Mouse (Mus musculus): ENCODE results near the gene Pgr. TPM values are rescaled to one million over a fixed set of nuclear protein-coding genes. Genes with fewer than 3 reads are reported as not detected.

Gene Pgr
- 10 to 100 TPM; 21.3 to 21.4 TPM for total RNA-seq (2021)
- long read RNA-seq, experiment 1, full-length matches to known transcripts, result 6 of 10 reads
- long read RNA-seq, experiment 1, partial matches to known transcripts, result 0 of 10 reads
- long read RNA-seq, experiment 1, other reads (novel, unspliced or antisense), result 4 of 10 reads
- long read RNA-seq, experiment 2, full-length matches to known transcripts, result 1 of 3 reads
- long read RNA-seq, experiment 2, partial matches to known transcripts, result 0 of 3 reads
- long read RNA-seq, experiment 2, other reads (novel, unspliced or antisense), result 2 of 3 reads

DNA sequence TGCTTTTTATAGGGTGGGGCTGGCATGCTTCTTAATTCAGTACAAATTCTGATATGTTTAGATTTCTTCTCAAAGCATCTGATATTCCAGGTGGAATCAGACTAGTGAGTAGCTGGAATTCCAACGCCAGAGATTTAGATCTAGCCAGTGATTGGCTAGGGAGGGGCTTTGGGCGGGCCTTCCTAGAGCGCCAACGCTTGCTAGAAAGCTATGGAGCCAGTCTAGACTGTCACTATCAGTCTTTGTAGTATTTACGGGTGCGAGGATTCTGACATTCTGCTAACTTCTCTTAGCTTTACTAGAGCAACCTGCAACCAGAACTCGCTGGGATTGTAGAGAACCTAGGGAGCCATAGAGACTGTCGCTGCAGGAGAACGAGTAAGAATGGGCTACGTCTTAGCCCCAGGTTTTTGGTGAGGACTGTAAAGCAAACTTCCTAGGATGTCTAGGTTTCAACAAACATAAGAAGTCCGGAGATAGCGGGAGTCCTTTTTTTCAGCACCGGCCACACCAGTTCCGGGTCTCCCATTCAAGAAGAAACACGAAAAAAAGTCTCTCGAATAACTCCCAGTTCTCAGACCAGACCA, at the start of gene Pgr:
Gene Pgr (plus strand): TSS at position 218 of the 587 bp plus-strand sequence.
- peak; percentile 25 to 50 for DNase-seq (ENCODE audit: low spot score in 2 of 2)

DNA sequence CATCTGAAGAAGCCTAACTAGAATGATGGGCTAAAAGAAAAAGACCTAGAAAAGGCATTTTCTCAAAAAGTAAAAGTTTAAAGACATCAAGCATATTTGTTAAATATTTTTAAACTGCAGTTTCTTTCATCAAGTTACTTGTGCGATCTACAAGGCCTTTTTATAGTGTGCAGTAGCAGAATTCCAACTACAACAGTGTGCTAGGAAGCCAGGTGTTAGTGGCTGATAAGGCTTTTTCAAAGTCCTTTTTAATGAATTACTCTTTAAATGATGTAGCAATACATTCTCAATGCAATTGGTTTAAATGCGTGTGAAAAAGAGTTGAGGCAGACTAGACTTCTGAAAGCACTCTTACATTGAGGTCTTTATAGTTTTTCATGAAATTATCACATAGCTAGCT, 42.2 kb upstream of the Pgr start:
- DNase-seq (ENCODE audit: low spot score in 2 of 2), result no peak

DNA sequence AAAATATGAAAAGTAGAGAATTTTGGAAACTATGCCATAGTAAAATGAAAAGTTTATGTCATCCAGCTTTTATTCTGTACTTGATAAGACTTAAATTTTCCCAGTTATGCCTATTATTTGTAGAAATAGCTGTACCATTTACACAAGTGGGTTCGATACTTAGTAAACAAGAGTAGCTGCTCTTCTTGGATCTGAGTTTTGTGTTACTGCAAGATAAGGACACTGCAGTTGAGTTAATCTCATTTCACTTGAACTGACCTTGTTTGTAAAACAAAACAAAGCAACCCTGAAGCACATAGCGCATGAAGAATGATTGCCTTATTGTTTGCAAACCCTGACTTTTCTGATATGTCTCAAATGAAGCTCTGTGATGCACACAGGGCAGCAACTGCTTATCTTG, 31.1 kb upstream of the Pgr start:
- DNase-seq (ENCODE audit: low spot score in 2 of 2), result no peak

DNA sequence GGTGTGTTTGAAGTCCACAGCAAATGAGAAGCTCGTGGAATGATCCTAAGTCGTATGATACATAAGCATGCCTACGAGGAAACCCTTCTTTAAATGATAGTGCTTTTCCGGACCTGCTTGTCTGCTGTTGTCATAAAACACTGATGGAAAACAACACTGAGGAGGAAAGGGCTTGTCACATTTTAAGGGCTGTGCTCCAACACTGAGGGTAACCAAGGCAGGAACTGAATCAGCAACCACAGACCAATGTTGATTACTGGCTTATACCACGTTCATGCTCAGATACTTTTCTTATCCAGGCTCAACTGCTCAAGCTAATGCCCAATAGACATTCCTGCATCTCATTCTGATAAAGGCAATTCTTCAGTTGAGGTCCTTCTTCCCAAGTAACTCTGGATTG, 4.4 kb upstream of the Pgr start:
- no peak for DNase-seq (ENCODE audit: low spot score in 2 of 2)

DNA sequence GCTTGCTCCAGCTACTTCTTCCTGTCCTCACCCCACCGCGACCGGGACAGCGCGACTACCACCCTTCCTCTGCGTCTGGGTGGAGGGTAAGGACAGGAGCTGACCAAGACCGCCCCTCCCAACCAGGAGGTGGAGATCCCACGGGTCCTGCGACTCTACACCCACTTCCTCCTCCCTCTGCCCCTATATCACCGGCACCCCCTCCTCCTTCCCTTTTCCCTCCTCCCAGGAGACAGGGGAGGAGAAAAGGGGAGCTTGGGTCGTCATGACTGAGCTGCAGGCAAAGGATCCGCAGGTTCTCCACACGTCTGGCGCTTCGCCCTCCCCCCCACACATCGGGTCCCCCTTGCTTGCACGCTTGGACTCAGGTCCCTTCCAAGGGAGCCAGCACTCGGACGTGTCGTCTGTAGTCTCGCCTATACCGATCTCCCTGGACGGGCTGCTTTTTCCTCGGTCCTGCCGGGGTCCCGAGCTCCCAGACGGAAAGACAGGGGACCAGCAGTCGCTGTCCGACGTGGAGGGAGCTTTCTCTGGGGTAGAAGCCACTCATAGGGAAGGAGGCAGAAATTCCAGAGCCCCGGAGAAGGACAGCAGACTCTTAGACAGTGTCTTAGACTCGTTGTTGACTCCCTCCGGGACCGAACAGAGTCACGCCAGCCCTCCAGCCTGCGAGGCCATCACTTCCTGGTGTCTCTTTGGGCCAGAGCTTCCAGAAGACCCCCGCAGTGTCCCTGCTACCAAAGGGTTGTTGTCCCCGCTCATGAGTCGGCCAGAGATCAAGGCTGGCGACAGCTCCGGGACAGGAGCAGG, 775 bp downstream of the Pgr start:
- peak; percentile 9 to 20 for DNase-seq (ENCODE audit: low spot score in 2 of 2)

DNA sequence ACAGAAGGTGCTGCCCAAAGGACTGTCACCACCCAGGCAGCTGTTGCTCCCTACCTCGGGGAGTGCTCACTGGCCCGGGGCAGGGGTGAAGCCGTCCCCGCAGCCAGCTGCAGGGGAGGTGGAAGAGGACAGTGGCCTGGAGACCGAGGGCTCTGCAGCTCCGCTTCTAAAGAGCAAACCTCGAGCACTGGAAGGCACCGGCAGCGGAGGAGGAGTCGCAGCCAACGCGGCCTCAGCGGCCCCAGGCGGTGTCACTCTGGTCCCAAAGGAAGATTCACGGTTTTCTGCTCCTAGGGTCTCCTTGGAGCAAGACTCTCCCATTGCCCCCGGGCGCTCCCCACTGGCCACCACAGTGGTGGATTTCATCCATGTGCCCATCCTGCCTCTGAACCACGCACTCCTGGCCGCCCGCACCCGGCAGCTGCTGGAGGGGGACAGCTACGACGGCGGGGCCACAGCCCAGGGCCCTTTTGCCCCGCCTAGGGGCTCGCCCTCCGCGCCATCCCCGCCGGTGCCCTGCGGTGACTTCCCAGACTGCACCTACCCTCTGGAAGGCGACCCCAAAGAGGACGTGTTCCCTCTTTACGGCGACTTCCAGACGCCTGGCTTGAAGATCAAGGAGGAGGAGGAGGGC, 1.5 kb downstream of the Pgr start:
- peak; percentile 35 to 56 for DNase-seq (ENCODE audit: low spot score in 2 of 2)

DNA sequence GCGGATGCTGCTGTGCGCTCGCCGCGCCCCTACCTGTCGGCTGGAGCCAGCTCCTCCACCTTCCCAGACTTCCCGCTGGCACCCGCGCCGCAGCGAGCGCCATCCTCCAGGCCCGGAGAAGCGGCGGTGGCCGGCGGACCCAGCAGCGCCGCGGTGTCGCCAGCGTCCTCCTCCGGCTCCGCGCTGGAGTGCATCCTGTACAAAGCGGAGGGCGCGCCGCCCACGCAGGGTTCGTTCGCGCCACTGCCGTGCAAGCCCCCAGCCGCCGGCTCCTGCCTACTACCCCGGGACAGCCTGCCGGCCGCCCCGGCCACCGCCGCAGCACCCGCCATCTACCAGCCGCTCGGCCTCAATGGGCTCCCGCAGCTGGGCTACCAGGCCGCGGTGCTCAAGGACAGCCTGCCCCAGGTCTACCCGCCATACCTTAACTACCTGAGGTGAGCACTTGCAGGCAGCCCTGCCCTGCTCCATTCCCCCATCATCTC, 2.1 kb downstream of the Pgr start:
- DNase-seq (ENCODE audit: low spot score in 2 of 2), result peak; percentile 61 to 76

DNA sequence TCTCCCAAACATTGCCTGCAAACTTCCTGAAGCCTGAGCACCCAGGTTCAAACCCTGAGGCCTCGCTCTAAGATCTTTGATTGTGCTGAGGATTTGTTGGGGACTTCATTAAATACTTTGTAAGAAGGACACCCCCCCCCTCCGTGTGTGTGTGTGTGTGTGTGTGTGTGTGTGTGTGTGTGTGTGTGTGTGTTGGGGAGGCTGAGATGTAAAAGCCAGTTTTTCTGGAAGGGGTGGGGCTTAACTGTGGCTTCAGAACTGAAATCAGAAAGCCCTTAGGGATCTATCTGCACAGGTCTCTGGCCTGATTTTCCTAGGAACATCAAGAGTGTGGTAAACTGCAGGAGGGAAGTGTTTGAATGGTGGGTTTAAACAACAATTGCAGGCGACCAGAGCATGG, 2.6 kb downstream of the Pgr start:
- DNase-seq (ENCODE audit: low spot score in 2 of 2), result peak in 1 of 2 experiments; percentile 5

DNA sequence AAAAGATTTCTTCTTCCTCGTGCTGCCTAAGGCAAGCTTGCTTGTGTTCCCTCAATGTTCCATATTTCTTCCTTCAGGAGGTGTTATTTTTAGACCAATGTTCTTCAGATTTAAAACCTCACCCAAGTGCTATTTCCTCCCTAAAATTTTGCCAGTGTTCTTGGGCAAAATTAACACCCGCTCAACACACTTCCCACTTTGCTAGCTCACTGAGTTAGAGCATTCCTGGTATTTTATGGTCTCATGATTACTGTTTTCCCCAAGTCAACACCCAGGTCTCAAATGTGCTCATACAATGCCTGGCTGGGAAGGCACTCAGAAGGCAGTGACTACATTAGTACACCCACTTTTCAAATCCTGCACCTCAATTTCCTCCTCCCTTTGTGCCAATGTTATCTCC, 27.9 kb downstream of the Pgr start:
- DNase-seq (ENCODE audit: low spot score in 2 of 2), result peak; percentile 10 to 39

DNA sequence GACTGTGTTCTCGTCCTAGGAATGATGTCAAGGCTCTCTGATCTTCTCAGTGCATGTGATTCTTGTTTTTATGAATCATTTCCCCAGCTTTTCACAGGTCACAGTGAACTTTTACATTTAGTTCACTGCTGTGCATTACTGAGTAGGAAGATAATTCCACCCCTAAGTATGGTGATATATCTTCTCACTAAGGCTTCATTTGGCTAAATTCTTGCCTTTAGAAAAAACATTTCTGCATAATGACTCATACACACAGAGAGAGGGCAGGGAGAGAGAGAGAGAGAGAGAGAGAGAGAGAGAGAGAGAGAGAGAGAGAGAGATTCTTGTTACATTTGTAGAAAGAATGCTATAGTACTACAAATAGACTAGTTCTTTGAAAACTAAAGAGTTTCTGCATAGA, 38.1 kb downstream of the Pgr start:
- no peak for DNase-seq (ENCODE audit: low spot score in 2 of 2)

DNA sequence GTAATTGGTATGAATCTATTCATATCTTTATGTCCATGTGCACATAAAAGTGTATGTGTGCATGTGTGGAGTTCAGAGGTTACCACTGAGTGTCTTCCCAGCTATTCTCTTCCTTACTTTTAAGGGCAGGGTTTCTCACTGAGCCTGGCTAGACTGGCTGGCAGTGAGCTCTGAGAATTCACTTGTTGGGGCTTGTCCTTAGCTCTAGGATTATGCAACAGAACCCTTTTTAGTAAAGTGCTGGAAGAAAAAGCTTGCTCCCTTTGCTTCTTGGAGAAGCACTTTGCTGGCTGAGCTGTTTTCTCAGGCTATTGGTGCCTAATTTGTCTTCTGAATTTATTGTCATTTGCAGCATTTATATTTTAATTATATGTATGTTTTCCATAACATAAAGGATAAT, 53.7 kb downstream of the Pgr start:
- DNase-seq (ENCODE audit: low spot score in 2 of 2), result no peak

DNA sequence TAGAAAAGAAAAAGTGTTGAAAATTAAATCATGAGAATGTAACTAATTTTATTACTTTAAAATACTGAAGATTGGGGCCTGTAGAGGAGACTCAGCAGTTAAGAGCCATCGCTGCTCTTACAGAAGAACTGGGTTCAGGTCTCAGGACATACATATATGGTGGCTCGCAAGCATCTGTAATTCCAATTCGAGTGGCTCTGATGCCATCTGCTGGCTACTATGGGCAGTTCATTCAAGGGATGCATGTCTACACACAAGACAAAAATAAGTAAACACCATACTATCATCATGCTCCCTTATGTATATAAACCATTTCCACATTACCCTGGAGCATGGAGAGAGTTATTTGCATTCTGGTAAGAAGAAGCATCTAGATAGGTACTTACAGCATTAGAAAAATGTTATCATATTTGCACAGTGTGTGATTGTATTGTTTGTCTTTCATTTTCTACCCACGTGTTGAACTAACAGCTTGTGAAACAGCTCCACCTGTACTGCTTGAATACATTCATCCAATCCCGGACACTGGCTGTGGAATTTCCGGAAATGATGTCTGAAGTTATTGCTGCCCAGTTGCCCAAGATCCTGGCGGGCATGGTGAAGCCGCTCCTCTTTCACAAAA, 65.0 kb downstream of the Pgr start:
- peak; percentile 36 to 60 for DNase-seq (ENCODE audit: low spot score in 2 of 2)

DNA sequence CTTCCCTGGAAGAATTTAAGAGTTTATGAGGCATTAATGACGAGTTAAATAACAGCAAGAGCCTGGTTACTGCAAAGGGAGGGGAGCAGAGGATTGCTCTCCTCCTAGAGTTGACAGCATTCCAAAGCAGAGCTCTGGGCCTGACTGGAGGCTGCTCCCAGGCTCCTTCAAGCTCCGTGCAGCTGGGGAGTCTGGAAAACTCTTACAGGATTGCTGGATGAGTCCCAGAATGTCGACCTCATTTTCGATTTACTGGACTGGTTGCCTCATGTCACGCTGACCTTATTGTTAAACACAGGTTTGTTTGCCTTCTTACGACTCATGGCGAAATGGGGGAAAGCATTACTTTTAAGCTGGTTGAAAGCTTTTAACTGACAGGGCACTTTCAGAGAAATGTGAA, 70.6 kb downstream of the Pgr start:
- no peak for DNase-seq (ENCODE audit: low spot score in 2 of 2)

DNA sequence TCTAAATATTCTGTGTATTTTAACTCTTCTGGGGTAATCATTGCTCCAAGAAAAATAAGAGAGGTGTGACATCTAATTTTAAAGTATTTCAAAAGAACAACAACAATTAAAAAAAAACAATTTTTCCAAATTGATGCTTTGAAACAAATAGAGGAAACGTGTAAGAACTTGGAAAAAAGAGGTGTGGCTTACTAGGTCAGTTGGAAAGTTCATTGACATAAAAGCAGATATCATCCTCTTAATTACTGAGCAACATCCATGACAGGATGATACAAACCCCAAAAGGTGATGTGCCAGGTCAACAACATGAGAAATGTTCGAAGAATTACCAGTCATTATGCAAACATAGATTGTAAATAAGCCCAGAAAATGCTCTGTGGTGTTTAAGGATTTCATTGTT, 71.9 kb downstream of the Pgr start, which contains the start of gene Gm16485:
Gene Gm16485 (plus strand): TSS at position 301 of the 400 bp plus-strand sequence.
- DNase-seq (ENCODE audit: low spot score in 2 of 2), result no peak

DNA sequence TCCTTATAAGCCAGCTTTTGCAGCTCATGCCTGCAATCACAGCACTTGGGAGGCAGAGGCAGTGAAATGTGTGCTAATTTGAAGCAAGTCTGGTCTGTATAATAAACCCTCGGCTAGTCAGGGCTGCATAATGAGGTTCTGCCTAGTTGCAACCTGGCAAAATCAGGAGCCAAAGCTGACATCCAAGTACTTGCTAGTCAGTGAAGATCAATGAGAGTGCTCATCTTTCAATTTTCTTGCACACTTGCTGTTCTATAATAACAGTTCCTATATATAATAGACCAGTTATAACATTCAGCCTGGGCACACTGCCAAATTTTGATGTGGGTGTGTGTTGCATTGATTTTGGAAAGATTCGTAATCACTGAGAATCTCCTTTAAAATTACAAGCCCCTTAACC, 78.1 kb downstream of the Pgr start:
- peak; percentile 25 to 35 for DNase-seq (ENCODE audit: low spot score in 2 of 2)

DNA sequence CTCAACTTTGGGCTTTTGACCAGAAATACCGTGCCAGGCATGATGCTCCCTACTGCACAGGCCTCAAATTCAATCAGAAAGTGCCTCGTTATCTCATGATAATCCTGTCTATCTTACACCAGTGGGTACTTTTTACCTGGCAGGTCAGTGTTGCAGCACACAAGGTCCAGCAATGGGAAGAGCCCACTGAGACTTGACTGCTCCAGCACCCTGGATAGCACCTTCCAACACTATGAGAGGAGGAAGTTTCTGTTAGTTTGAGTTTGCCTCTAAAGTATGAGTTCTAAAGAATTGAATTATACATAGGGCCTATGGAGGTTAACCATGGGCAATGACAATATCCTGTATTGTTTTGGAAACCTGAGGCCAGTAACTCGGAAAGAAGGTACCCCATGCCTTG, 82.7 kb downstream of the Pgr start:
- no peak for DNase-seq (ENCODE audit: low spot score in 2 of 2)

DNA sequence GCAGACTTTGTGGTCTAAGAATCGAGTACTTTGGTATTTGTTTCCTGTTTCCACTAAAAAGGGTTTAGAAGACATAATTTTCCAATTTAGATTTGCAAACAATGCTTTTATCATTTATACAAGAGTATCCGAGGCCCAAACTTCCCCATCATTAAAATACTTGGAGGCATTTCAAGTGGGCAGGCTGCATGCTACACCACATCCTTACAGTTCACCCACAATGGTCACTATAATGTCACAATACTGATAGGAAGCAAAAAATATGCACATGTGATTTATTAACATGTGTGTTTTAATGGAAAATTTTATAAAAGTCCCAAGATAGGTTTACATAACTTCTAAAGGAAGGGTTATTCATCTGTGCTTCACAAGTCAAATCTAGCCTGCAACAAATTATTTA, 96.9 kb downstream of the Pgr start:
- no peak for DNase-seq (ENCODE audit: low spot score in 2 of 2)

DNA sequence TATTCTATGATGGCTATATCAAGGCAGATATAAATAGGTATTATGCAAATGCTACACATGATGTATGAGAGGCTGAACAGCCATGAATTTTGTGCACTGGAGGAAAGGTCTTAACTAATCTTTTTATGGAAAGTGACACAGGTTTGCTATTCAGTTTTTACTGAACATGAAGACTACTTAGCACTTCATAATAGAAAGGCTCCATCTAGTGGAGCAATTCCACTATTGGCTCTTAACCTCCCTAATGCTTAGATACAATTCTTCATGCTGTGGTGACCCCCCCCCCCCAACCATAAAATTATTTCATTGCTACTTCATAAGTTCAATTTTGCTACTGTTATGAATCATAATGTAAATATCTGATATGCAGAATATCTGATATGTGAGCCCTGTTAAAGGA, 101.5 kb downstream of the Pgr start:
- no peak for DNase-seq (ENCODE audit: low spot score in 2 of 2)

DNA sequence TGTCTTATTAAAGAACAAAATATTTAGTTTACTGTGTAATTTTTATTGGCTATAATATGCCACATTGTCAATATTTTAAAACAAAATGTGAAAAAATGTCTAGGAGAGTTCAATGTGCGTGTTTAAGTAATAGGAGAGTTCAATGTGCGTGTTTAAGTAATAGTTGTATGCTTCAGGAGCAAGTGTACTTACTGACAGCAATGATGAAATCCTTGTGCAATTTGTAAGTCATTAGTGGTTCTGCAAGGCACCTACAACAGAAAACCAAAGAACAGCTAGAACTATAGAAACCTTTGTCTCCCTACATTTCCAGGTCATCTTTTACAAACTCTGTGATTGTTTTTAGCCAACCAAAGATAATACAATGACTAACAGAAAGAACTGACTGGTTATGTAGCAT, 115.5 kb downstream of the Pgr start:
- DNase-seq (ENCODE audit: low spot score in 2 of 2), result no peak

Data from left cerebral cortex, adult 18-20 months (tissue).